Mouse (Mus musculus): ENCODE measurements around the gene Acaa1b. TPM values are rescaled to one million over a fixed set of nuclear protein-coding genes. Genes with fewer than 3 reads are reported as not detected.

The Acaa1b gene
- polyA plus RNA-seq, 1 experiment from 2014 or later: 3.5 TPM

- Histone ChIP-seq H3K9ac (no peak overlapping the region), H3K4me3 (no peak overlapping the region), H3K4me1 (peaks cover 12% of the 10 kb centered on the region), H3K27ac (no peak overlapping the region), H3K4me2 (no peak overlapping the region), H3K27me3 (replicated peaks) (peaks cover 15% of the 10 kb centered on the region), H3K36me3 (replicated peaks) (no peaks in the 10 kb centered on the region), H3K9me3 (no peaks in the 10 kb centered on the region)
- WGBS: 15% methylated on average over 15 of the region's 15 CpGs
- no peak for ATAC-seq (replicated peaks)
Measured at GRCm38 (mm10) chr9:119100177-119100898, 56.6 kb downstream of the Acaa1b start.

Other genes starting within 250 kb of the Acaa1b start
- gene Ctdspl, start 230.6 kb downstream of the Acaa1b start, polyA plus RNA-seq (2015; fragmentation: Nextera tagmentation; extraction: Ambion mirVana): 7.5 and 8.3 TPM in 2 replicates
- 3.0 and 3.6 TPM in 2 replicates for gene Vill, start 104.3 kb downstream of the Acaa1b start, polyA plus RNA-seq (2015; fragmentation: Nextera tagmentation; extraction: Ambion mirVana)
- 15.6 and 16.4 TPM in 2 replicates for gene Plcd1, start 63.6 kb downstream of the Acaa1b start, polyA plus RNA-seq (2015; fragmentation: Nextera tagmentation; extraction: Ambion mirVana)
- 0.94 and 1.0 TPM in 2 replicates for gene Dlec1, start 54.6 kb downstream of the Acaa1b start, polyA plus RNA-seq (2015; fragmentation: Nextera tagmentation; extraction: Ambion mirVana)
- gene Gm47289, start 2.1 kb upstream of the Acaa1b start, polyA plus RNA-seq (2015; fragmentation: Nextera tagmentation; extraction: Ambion mirVana): not detected in 2 replicates
- gene Slc22a13, start 52.0 kb upstream of the Acaa1b start, polyA plus RNA-seq (2015; fragmentation: Nextera tagmentation; extraction: Ambion mirVana): not detected in 2 replicates
- 14.2 and 14.5 TPM in 2 replicates for gene Oxsr1, start 165.3 kb upstream of the Acaa1b start, polyA plus RNA-seq (2015; fragmentation: Nextera tagmentation; extraction: Ambion mirVana)
- 120 and 124 TPM in 2 replicates for gene Acaa1a, start 182.6 kb upstream of the Acaa1b start, polyA plus RNA-seq (2015; fragmentation: Nextera tagmentation; extraction: Ambion mirVana)
- 6.5 and 7.2 TPM in 2 replicates for gene Myd88, start 184.3 kb upstream of the Acaa1b start, polyA plus RNA-seq (2015; fragmentation: Nextera tagmentation; extraction: Ambion mirVana)
- 2.7 TPM in 2 replicates for gene Xylb, start 200.3 kb upstream of the Acaa1b start, polyA plus RNA-seq (2015; fragmentation: Nextera tagmentation; extraction: Ambion mirVana)
- not detected in 2 replicates for gene Slc22a14, start 208.5 kb upstream of the Acaa1b start, polyA plus RNA-seq (2015; fragmentation: Nextera tagmentation; extraction: Ambion mirVana)
- 65.4 and 67.3 TPM in 2 replicates for gene Acvr2b, start 245.0 kb upstream of the Acaa1b start, polyA plus RNA-seq (2015; fragmentation: Nextera tagmentation; extraction: Ambion mirVana)